Mouse (Mus musculus): ENCODE data around the gene Sdccag8.
A peak's percentile ranks its signal among the peaks of the same experiment; 100 is the strongest.

Gene Sdccag8

DNA sequence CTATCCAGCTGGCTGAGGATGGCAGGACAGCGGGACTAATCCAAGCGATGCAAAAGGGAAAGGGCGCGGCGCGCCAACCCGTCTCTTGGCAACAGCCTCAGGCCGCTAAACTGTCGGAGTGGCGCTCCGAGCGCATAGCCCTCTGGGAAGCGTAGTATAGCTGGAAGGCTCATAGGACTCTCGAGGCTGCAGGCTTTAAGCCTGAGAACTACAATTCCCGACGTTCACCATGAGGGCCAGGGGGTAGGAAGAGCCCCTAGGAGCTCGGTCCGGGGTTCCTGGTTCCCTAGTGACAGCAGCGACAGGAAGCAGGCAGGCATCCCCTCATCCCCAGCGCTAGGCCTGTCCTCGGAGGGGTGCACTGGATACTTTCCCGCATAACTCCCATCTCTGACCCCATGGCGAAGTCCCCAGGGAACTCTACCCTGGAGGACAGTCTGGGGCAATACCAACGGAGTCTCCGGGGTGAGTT, at the start of gene Sdccag8:
Sdccag8 (plus strand) TSS at position 70 of the 472 bp plus-strand sequence.
- peak; percentile 93 to 94 for DNase-seq (ENCODE audit: low spot score in 2 of 2)

DNA sequence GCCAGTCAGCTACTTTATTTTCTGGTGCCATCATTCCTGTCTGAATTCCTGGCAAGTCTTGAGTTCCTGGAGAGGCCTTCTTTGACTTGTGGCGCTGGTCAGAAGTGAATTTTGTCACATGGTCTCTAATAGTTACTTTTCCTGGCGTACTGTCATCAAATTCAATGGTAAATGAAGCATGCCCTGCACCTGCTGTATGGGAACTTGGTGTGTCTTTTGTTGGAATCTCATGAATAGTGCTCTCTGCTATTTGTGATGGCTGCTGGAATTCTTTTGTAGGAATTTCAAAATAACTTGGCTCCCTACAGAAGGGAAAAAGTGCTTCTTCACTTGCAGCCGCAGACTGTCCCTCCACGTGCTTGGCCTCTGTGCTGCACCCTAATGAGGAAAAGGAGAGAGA, 39.9 kb upstream of the Sdccag8 start:
- no peak for DNase-seq (ENCODE audit: low spot score in 2 of 2)

DNA sequence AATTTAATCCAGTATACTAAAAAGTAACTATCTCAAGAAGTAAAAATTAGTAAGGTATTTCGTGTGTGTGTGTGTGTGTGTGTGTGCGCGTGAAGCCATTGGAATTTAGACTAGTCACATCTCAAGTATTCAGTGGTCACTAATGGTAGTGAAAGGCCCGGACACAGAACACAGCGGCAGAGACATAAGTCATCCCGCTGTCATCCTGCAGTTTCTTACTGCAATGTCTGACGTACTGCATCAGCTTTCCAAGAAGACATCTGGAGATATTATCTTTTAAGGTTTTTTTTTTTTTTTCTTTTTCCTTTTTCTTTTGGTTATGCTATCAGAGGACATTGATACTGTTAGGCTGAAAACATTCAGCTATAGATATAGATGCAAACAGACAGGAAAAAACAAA, 25.1 kb upstream of the Sdccag8 start:
- no peak for DNase-seq (ENCODE audit: low spot score in 2 of 2)

DNA sequence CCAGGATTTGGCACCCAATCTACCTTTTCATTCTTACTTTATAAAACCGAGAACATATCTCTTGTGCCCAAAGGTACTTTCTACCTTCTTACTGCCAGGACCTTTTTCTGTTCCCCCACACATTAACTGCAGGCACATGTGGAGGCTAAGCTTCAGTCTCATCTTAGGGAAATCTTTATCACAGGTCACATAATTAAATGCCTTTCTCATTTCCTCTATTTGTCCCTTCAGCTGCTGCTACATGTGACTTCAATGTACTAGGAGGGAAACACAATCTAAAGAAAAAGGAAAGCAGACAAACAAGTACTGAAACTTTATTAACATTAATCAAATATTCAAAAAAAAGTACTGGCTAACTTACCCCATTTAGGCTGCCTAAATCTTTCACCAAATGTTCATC, 22.3 kb upstream of the Sdccag8 start:
- no peak for DNase-seq (ENCODE audit: low spot score in 2 of 2)

DNA sequence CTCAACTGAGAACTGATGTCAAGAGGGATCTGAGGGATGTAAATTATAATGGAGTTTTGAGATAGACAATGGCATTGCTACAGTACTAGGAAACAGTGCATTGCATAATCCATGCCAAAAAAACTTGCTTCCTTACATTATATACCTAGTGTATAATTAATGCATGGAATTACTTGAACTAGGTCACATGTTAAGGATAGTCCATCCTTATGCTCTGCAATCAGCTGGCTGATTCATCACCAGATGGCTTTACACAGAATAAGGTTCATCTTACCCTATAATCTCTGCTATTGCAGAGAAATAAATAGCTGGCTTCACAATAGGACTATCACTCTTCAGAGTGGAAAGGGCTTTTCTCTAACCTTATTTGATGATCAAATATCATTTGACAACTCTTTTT, 15.8 kb upstream of the Sdccag8 start:
- no peak for DNase-seq (ENCODE audit: low spot score in 2 of 2)

DNA sequence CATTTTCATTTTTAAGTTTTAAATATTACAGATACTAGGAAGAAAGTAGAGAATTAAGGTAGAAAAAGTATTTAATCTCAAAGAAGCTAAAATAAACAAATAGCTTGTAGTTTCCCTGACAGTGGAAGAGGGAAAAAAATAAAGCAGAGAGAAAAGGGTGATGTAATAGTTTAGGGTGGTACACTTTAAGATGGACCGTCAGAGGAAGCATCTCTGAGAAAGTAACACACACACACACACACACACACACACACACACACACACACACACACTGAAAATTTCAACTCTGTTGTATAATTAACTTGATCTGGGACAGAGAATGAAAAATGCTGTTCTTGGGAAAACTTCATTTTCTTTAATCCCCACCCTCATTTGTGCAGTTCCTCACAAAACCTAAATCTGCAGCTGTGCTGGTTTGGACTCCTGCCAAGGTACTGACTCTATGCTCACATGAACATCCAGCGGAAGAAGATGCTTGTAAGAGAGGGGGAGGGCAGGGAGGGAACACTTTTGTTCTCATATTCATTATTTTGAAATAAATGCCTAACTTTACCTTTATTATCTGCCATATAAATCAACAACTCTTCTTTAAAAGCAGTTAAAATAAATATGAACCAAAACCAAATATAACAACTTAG, 13.6 kb upstream of the Sdccag8 start:
- peak; percentile 36 to 39 for DNase-seq (ENCODE audit: low spot score in 2 of 2)

DNA sequence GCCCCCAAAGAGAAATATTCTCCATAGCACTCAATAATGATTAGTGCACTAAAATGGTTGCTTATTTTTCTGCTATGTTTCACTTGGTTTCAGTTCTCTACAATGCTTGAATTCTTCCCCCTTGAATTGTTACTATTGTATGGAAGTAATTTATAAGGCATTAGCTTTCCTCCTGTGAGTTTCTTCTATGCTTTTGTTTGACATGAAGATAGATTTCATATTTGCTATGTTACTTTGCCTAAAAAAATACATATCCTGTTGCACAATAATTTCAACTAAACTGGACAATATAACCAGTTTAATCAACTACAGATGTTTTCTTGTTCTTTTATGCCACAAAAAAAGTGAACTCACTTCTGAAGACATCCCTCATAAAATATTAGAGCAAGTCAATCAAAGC, 4.3 kb upstream of the Sdccag8 start:
- DNase-seq (ENCODE audit: low spot score in 2 of 2), result no peak

DNA sequence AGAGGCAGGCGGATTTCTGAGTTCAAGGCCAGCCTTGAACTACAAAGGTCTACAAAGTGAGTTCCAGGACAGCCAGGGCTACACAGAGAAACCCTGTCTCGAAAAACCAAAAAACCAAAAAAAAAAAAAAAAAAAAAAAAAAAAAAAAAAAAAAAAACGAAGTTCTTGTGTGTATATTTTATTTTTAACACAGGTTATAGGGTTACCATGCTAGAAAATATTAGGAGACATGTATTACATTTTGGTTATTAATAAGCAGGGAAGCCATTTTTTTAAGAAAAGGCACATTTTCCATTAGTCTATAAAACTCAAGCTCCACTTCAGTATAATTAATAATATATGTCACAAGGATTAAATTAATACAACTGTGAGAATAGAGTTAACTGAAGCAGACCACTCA, 2.6 kb upstream of the Sdccag8 start:
- no peak for DNase-seq (ENCODE audit: low spot score in 2 of 2)

DNA sequence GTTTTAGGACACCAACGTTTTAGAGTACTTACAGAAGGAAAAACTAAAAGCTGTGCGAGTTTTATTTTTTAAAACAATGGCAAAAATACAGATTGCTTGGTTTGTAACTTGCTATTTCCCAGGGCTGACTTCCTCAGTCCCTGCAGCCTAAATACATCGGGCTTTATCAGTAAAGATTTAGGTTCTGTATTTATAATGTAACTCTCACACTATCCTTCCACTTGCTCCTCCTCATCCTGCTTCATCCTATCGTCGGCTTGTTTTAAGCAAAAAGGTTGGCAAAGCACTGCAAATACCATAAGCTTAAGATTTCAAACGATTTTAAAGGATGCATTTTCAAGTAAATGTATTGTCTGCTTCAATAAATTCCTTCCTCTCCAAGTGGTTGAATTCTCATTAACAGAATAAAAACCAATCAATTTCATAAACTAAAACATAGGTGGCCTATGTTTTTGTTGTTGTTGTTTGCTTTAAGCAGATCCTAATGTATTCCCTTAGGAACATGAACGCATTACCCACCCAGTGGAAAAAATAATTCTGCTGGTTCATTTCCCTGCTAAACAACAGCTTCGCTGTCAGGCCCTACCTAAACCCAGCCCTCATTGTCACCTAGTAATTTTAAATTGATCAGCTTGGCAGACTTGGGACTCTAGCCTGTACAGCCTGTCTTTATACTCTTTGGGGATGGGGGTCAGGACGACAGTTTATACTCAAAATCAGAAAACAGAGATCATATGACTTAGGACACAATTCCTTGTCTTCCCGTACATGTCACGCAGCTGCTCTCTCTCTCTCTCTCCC, 1.8 kb upstream of the Sdccag8 start:
- no peak for DNase-seq (ENCODE audit: low spot score in 2 of 2)

DNA sequence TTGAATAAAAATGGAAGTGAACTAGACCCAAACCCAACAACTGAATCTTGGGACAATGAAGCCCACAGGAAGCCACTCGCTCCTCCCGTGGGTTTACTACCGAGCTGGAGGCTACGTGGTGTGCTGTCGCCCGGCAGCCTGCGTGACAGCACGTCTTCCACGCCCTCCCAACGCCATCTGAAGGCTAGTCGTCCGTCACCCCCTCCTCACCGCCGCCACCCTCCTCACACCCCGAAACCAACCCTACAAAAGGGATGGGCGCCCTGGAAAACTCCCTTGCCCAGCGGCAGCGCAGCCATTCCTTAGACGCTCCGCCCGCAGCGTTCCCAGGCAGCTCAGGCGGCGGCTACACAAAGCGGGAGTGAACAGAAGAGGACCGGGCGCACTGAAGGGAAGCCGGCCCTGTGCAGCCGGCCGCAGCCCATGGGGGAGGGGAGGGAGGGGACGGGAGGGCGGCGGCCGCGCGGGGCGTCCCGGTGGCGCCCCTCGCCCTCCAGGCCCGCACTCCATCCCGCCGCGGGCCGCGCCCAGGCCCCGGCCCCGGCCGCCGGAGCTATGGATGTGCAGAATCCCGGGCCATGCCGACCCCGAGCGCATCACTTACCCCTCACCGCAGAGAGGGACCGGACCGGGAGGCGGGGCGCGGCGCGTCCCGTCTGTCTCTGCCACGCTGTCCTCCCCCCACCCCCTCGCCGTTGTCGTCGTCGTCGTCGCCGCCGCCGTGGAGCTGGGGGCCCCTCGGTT, 996 bp upstream of the Sdccag8 start:
- peak; percentile 66 to 68 for DNase-seq (ENCODE audit: low spot score in 2 of 2)

DNA sequence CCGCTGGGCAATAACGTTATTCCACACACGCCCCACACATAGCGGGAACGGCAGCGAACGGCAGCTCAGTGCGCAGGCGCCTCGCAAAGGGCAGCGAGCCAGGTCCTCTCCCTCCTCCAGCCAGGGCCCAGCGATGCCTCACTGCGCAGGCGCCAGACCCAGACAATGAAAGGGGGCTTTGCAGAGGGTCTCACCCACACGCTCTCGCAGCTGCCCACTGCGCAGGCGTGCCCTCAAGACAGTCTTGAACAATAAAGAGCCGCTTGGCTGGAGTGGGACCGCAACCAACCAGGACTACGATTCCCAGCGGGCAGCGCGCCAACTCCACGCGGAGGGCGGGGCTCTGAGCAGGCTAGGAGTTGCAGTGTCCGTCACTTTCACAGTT, 432 bp upstream of the Sdccag8 start, which contains the start of gene Cep170:
Cep170 (minus strand) TSS at position 32 of the 385 bp plus-strand sequence.
- DNase-seq (ENCODE audit: low spot score in 2 of 2), result peak; percentile 97

DNA sequence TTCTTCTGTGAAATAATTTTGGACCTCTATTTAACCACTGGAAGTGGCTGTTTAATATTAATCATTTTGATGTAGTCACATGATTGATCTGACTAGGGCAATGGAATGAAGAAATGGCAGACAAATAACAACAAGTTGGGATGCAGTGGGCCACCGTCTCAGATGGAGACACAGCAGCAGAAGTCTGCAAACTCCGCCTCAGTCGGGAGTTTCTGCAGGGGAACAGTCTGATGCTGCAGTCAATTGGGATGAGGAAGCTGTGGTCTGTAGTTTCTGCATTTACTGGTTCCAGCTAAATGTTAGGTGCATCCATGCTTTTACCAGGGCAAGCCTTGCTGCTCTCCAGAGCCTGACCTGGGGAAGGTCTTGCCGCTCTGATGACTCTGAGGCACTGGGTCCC, 2.3 kb downstream of the Sdccag8 start:
- no peak for DNase-seq (ENCODE audit: low spot score in 2 of 2)

DNA sequence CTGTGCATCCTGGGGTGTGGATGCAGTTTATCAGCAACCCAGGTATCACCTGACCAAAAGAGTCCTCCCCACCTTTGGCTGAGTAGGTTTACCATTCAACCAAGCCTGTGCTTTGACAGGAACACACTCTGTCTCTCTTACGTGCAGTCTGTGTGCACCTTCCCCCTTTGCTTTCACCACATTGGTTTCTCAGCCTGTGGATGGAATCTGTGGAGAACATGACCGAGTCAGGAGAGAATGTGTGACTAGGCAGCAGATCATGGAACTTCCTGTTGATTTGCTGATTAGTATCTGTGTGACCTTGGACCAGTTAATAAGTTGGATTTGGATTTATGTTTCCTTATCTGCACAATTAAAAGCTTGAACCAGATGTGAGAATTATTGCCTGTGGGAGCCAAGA, 3.7 kb downstream of the Sdccag8 start:
- no peak for DNase-seq (ENCODE audit: low spot score in 2 of 2)

DNA sequence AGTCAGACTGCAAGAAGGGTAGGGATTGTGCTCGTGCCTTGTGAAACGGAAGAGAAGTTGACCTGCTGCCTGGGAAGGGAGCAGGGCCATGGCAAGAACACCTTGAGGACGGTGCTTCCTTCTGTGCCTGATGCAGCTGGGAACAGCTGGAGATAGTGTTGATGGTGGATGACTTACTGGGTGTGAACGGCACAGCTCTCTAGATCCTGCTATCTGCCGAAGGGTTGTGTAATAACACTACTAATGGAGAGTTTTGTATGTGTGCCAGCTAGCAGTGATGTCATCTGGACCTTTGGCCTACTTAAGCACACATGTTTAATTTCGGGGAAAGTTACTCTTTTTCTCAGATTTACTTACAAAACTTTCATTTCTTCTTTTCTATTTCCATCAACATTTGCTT, 4.3 kb downstream of the Sdccag8 start:
- DNase-seq (ENCODE audit: low spot score in 2 of 2), result no peak

DNA sequence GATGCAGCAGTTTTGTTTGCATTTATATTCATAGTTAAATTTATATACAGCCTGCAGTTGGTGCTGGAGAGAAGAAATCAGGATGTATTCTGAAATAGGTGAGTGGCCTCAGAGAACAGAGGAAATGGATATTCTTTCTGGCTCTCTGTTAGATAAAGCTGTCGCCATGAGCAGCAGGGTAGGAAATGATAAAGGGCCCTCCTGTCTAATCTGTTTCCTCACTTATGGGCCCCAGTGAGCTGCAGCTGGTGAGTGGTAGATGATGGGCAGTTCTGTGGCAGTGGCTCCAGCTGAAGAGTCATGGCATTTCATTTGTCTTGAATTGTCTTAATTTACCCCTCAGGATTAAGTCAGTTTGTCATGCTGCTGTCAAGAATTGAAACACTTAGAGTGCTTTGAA, 7.5 kb downstream of the Sdccag8 start:
- DNase-seq (ENCODE audit: low spot score in 2 of 2), result no peak

DNA sequence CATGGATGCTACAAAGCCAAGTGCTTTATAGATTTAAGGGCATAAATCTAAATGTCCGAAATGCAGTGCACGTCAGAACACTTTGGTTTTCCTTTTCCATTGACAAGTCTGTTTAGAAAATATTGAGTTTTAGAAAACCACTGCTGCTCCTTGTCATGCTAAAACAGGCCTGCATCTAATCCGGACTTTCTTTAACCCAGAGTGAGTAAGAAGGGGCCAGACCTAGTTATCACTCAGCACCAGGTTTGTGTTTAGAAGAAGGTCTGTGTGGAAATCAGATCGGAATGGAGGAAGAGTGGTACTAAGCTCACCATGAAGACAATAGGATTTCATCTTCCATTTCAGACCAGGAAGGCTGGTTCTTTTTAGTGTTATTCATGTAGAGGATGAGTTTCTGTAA, 8.5 kb downstream of the Sdccag8 start:
- DNase-seq (ENCODE audit: low spot score in 2 of 2), result no peak

DNA sequence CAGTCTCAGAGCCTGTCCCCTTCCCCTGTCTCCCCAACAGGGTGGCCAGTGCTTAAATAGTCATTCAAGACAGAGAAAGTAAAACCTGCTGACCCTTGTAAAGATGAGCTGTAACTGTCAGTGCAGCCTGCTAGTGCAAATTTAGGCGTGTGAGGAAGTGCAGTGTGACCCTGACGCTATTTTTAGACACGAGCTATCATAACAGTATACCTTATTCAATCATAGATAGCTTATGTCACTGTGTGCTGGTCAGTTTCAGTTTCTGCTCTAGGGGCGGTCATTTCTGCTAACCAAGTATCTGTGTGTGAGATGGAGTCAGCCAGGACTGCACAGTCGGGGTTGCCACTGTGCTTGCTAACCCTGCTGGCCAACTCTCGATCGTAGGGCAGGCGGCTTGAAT, 9.4 kb downstream of the Sdccag8 start:
- no peak for DNase-seq (ENCODE audit: low spot score in 2 of 2)

DNA sequence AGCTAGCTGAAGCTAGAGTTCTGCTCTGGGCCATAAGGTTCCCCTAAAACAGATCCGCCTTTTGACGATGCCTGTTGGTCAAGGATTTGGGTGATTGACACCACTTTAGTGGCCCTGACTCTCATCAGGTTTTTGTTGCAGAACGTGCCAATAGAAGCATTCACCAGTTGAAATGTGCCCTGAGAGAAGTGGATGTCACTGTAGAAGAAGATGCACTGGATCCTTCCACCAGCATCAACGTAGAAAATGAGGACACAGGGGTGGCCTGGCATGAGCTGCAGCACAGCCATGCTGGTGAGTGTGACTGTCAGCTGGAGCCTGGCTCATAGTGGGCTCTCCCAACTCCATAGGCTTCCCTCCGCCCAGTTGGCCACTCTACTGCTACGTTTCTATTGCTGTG, 10.2 kb downstream of the Sdccag8 start:
- DNase-seq (ENCODE audit: low spot score in 2 of 2), result no peak

DNA sequence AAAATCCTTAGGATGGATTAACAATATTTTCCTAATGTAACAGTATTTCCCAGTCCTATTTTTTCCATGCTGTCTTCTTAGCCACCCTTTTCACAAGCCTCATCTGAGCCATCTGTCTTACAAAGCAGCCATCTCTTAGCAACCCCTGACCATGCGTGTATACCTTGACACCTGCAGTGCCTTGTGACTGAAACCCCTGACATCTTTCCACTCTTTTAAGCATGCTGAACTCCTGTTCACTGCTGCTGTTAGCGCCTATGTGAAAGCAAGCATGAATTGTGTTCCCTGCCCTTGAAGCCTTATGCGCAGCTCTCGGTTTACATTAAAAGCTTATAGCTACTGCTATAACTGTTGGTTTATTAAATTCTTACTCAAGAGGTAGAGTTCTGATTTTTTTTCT, 10.6 kb downstream of the Sdccag8 start:
- no peak for DNase-seq (ENCODE audit: low spot score in 2 of 2)

DNA sequence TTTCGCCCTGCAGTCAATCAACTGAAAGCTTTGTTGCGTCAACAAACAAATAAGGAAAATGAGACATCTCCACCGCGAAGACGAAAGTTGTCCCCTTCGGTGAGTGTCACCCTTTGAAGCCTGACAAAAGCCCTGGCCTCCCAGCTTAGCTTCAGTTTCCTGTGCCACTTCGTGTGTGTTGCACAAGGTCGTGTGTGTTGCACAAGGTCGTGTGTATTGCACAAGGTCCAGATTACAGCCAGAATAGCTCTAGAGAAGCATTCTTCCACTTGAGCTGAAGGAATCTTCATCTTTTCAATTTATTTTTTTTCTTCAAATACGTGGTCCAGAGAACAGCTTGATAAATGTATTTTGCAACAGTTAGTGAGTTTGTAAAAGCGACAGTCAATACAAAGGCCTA, 11.7 kb downstream of the Sdccag8 start:
- no peak for DNase-seq (ENCODE audit: low spot score in 2 of 2)

DNA sequence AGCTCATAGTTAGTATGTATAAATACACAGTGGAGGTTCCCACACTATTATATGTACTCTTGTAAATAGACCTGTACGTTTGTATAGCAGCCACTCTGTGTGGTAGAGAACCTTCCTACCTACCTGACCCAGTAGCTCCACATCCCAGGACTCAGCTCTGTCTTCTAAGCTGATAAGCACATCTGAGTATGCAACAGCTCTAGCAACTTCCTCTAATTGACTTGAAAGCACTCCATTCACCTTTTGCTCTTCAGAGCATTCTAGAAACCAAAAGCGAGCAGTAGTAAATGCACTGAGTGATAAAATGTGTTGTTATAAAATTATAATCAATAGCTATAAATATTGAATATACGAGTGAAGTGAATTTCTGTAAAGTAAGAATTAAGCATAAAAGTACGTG, 12.5 kb downstream of the Sdccag8 start:
- DNase-seq (ENCODE audit: low spot score in 2 of 2), result no peak

DNA sequence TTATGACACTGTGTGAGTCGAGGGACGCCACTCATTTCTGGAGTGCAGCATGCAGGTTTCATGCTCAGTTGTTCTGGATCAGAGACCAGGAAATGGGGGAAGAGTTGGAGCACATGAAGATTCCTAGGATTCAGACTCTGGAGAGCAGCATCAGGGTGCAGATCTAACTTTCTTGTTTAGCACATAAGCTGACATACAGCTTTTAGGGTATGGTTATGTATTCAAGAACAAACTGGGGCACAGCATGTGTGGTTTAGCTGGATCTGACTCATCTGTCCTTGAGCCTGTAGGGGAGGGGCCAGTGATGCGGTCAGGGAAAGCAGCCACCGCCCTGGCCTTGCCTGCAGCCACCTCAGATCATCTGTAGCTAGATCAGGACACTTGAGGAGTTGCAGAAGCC, 12.9 kb downstream of the Sdccag8 start:
- no peak for DNase-seq (ENCODE audit: low spot score in 2 of 2)

Measured in frontal cortex, postnatal 10 days (tissue).